Mouse (Mus musculus) intestine, embryonic 15.5 days (tissue): Measurements from ENCODE around the gene Ralgps1. TPM values are rescaled to one million over a fixed set of nuclear protein-coding genes. Genes with fewer than 3 reads are reported as not detected.

Experiments used
- ATAC-seq: fragments of 200-750 bp; cut with Nextera tagmentation; 2 replicates; pipeline ENCODE4 v1.8.0; 2017; ENCODE audit warnings: moderate TSS enrichment, moderate library complexity
- H3K27ac ChIP-seq: fragments of 300-500 bp; sonication (generic); 2 replicates; pipeline ENCODE4 v1.5.1; 2015; ENCODE audit warnings: mild to moderate bottlenecking, inconsistent platforms
- H3K27me3 ChIP-seq: fragments of 300-500 bp; sonication (generic); replicated peaks from 2 replicates; pipeline ENCODE4 v1.6.1; 2015; ENCODE audit warnings: inconsistent platforms
- H3K36me3 ChIP-seq: fragments of 300-500 bp; sonication (generic); 2 replicates; pipeline ENCODE4 v1.6.1; 2015; ENCODE audit warnings: inconsistent platforms
- H3K4me1 ChIP-seq: fragments of 300-500 bp; sonication (generic); replicated peaks from 2 replicates; pipeline ENCODE4 v1.6.1; 2015; ENCODE audit warnings: inconsistent platforms
- H3K4me2 ChIP-seq: fragments of 300-500 bp; sonication (generic); replicated peaks from 2 replicates; pipeline ENCODE4 v1.6.1; 2015; ENCODE audit warnings: mild to moderate bottlenecking, inconsistent platforms
- H3K4me3 ChIP-seq: fragments of 300-500 bp; sonication (generic); replicated peaks from 2 replicates; pipeline ENCODE4 v1.5.1; 2015; ENCODE audit warnings: inconsistent platforms
- H3K9ac ChIP-seq: fragments of 300-500 bp; sonication (generic); 2 replicates; pipeline ENCODE4 v1.6.1; 2015; ENCODE audit warnings: inconsistent platforms
- H3K9me3 ChIP-seq: fragments of 300-500 bp; sonication (generic); 2 replicates; pipeline ENCODE4 v1.6.1; 2016; ENCODE audit warnings: inconsistent platforms
- WGBS: fragments of 180-500 bp; shearing (Covaris S2); methylation state at CpG from one replicate; pipeline ENCODE4 v1.1.7; 2015; 5-methylcytosine and 5-hydroxymethylcytosine counted together
- polyA plus RNA-seq: library from polyadenylated mRNA; unstranded; fragments of >200 nt; fragmentation: Nextera tagmentation; extraction: Ambion mirVana; gene quantifications from 2 replicates; pipeline ENCODE4 v1.2.1, GENCODE M21; 2015

Ralgps1 gene
- polyA plus RNA-seq, 1 experiment from 2014 or later: 5.5 TPM

- peaks cover 5% of the 10 kb centered on the region; the same call in 1 of the 2 replicates for H3K4me1 ChIP-seq
- WGBS: 83% methylated on average over 7 of the region's 7 CpGs
- H3K4me3 ChIP-seq: no peak overlapping the region
- H3K9me3 ChIP-seq: no peaks in the 10 kb centered on the region
- H3K9ac ChIP-seq: no peak overlapping the region
- H3K27me3 ChIP-seq: no peaks in the 10 kb centered on the region
- ATAC-seq: no peak
- H3K4me2 ChIP-seq: no peak overlapping the region
- no peak overlapping the region for H3K27ac ChIP-seq
- no peaks in the 10 kb centered on the region for H3K36me3 ChIP-seq
These were observed 13.9 kb downstream of the Ralgps1 start for GRCm38 (mm10) chr2:33357250-33357838.

DNA sequence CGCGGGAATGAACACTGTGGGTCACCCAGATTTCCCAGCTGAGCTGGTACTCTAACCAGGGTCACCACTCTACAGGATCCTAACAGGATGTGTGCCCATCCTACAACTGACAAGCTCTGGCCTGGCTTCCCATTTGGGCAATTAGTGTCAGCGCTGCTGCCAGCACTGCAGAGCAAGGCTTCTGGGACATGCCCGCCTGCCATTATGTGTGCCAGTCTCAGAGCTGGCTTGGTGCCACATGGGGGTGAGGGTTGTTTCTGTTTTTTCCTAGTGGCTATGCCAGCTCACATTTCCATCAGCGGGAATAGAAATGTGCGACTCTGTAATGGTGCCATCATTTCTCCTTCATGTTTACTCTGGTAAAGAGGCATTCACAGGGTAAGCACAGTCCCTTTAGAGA lies 15.7 kb downstream of the Ralgps1 start:
- ATAC-seq: no peak
- no peak overlapping the region for H3K4me3 ChIP-seq
- H3K4me2 ChIP-seq: no peak overlapping the region
- no peaks in the 10 kb centered on the region for H3K27me3 ChIP-seq
- H3K9ac ChIP-seq: no peak overlapping the region
- H3K4me1 ChIP-seq: no peaks in the 10 kb centered on the region
- no peak overlapping the region for H3K27ac ChIP-seq
- 94% methylated on average over 6 of the region's 6 CpGs for WGBS
- no peaks in the 10 kb centered on the region for H3K9me3 ChIP-seq
- H3K36me3 ChIP-seq: no peaks in the 10 kb centered on the region

DNA sequence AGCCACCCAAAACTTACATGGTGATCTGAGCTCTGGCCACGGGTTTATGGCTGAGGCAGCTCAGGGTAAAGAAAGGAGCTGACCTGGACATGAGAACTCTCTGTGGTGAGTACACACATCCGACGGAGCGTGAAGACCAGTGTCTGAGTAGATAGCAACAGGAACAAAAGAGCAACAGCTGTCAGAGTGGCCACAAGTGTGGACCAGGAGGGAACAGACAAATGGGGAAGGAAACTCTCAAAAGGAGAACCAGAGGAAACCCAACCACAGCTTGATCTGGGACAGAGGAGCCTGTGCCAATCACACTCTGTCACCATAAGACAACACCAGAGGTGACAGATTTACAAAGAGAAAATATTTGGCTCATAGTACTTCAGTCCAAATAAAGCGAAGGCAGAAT lies 17.9 kb downstream of the Ralgps1 start:
- Histone ChIP-seq H3K9me3 (no peaks in the 10 kb centered on the region), H3K36me3 (no peaks in the 10 kb centered on the region), H3K27ac (no peak overlapping the region), H3K4me2 (no peak overlapping the region), H3K9ac (no peak overlapping the region), H3K4me3 (no peak overlapping the region), H3K4me1 (no peaks in the 10 kb centered on the region), H3K27me3 (no peaks in the 10 kb centered on the region)
- WGBS: 74% methylated on average over 5 of the region's 5 CpGs
- ATAC-seq: no peak

DNA sequence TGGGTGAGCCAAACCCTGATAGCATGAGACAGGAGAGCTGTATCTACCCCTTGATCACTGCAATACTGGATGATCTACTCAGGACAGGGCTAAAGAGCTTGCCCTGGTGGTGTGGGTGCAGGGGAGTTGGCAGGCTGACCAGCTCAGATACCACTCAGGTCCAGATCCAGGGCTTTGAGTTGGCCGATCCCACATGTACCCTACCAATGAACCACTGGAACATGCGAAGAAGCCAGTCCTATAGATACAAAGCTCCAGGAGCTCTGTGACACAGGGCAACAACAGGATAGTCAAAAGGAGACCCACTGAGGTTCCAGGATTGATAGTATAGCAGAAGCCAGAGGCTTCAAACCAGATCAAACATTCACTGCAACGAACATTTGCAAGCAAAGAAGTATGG lies 19.8 kb downstream of the Ralgps1 start:
- no peak overlapping the region for H3K4me3 ChIP-seq
- no peaks in the 10 kb centered on the region for H3K36me3 ChIP-seq
- WGBS: 89% methylated on average over 3 of the region's 3 CpGs
- no peak overlapping the region for H3K27ac ChIP-seq
- no peaks in the 10 kb centered on the region for H3K4me1 ChIP-seq
- H3K4me2 ChIP-seq: no peak overlapping the region
- H3K27me3 ChIP-seq: no peaks in the 10 kb centered on the region
- H3K9me3 ChIP-seq: no peaks in the 10 kb centered on the region
- H3K9ac ChIP-seq: no peak overlapping the region
- no peak for ATAC-seq

- no peaks in the 10 kb centered on the region for H3K9me3 ChIP-seq
- no peaks in the 10 kb centered on the region for H3K27me3 ChIP-seq
- H3K9ac ChIP-seq: no peak overlapping the region
- 79% methylated on average over 6 of the region's 6 CpGs for WGBS
- H3K27ac ChIP-seq: no peak overlapping the region
- H3K36me3 ChIP-seq: no peaks in the 10 kb centered on the region
- H3K4me3 ChIP-seq: no peak overlapping the region
- ATAC-seq: no peak
- peaks cover 2% of the 10 kb centered on the region; the same call in 1 of the 2 replicates for H3K4me1 ChIP-seq
- no peak overlapping the region for H3K4me2 ChIP-seq
These were observed 20.4 kb downstream of the Ralgps1 start for GRCm38 (mm10) chr2:33350921-33351320.

GRCm38 (mm10) chr2:33349581-33349980 lies 21.7 kb downstream of the Ralgps1 start:
- Histone ChIP-seq H3K4me1 (peaks cover 11% of the 10 kb centered on the region; the same call in 1 of the 2 replicates), H3K9me3 (no peaks in the 10 kb centered on the region), H3K36me3 (no peaks in the 10 kb centered on the region), H3K4me2 (no peak overlapping the region), H3K27me3 (no peaks in the 10 kb centered on the region), H3K27ac (no peak overlapping the region), H3K4me3 (no peak overlapping the region), H3K9ac (no peak overlapping the region)
- no peak for ATAC-seq
- 50% methylated on average over 2 of the region's 2 CpGs for WGBS

- H3K4me1 ChIP-seq: peaks cover 11% of the 10 kb centered on the region; the same call in 1 of the 2 replicates
- ATAC-seq: peak; percentile 72
- 22% methylated on average over 2 of the region's 2 CpGs for WGBS
- H3K36me3 ChIP-seq: no peaks in the 10 kb centered on the region
- H3K4me3 ChIP-seq: no peak overlapping the region
- no peak overlapping the region for H3K27ac ChIP-seq
- H3K27me3 ChIP-seq: no peaks in the 10 kb centered on the region
- no peak overlapping the region for H3K4me2 ChIP-seq
- no peaks in the 10 kb centered on the region for H3K9me3 ChIP-seq
- H3K9ac ChIP-seq: no peak overlapping the region
These were observed 22.2 kb downstream of the Ralgps1 start for GRCm38 (mm10) chr2:33349081-33349480.

- no peaks in the 10 kb centered on the region for H3K9me3 ChIP-seq
- no peaks in the 10 kb centered on the region for H3K36me3 ChIP-seq
- H3K9ac ChIP-seq: no peak overlapping the region
- no peak overlapping the region for H3K27ac ChIP-seq
- H3K27me3 ChIP-seq: no peaks in the 10 kb centered on the region
- peaks cover 11% of the 10 kb centered on the region; the same call in 1 of the 2 replicates for H3K4me1 ChIP-seq
- H3K4me3 ChIP-seq: no peak overlapping the region
- 81% methylated on average over 3 of the region's 3 CpGs for WGBS
- no peak overlapping the region for H3K4me2 ChIP-seq
- ATAC-seq: no peak
These were observed 23.0 kb downstream of the Ralgps1 start for GRCm38 (mm10) chr2:33348260-33348659.

GRCm38 (mm10) chr2:33347607-33348006 lies 23.7 kb downstream of the Ralgps1 start:
- 35% methylated on average over 3 of the region's 3 CpGs for WGBS
- Histone ChIP-seq H3K9me3 (no peaks in the 10 kb centered on the region), H3K4me3 (no peak overlapping the region), H3K36me3 (no peaks in the 10 kb centered on the region), H3K27ac (no peak overlapping the region), H3K27me3 (no peaks in the 10 kb centered on the region), H3K4me2 (no peak overlapping the region), H3K9ac (no peak overlapping the region), H3K4me1 (peaks cover 11% of the 10 kb centered on the region; the same call in 1 of the 2 replicates)
- ATAC-seq: no peak

DNA sequence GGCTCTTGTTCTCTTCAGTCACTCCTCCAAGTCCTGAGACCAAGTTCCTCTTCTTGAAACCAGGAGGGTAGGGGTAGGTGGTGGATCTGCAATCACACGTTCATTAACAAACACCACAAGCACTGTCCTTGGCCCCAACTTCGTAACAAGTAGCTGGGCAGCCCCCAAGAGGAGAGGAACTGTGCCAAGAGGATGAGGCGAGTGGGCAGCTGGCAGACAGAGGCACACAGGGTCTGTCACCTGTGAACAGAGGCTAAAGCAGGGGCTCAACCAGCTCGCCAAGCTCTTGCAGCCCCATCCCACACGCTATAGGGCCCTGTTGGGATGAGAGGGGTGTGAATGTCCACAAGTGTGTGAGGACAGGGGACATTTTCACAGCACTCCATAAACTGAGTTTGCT lies 24.5 kb downstream of the Ralgps1 start:
- H3K9me3 ChIP-seq: no peaks in the 10 kb centered on the region
- peaks cover 11% of the 10 kb centered on the region; the same call in 1 of the 2 replicates for H3K4me1 ChIP-seq
- no peak overlapping the region for H3K9ac ChIP-seq
- H3K4me2 ChIP-seq: no peak overlapping the region
- 71% methylated on average over 5 of the region's 5 CpGs for WGBS
- H3K27me3 ChIP-seq: no peaks in the 10 kb centered on the region
- H3K4me3 ChIP-seq: no peak overlapping the region
- H3K27ac ChIP-seq: no peak overlapping the region
- ATAC-seq: no peak
- no peaks in the 10 kb centered on the region for H3K36me3 ChIP-seq

DNA sequence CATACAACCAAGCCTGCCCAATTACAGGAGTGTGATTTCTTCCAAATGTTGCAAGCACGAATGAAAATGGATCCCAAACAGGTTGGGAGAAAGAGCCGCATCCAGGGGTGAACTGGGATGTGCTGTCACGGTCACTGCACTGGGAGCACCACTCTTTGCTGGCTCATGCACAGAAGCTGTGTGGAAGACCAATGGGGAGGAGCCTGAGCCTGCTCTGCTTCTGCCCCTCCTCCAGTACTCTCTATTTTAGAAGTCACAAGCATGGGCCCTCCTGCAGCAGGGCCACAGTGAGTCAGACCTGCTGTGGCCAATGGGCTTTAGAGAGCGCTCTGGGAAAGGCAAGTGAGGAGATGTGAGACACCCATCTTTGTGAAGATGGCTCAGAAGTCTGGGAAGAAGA lies 25.3 kb downstream of the Ralgps1 start:
- Histone ChIP-seq H3K27me3 (no peaks in the 10 kb centered on the region), H3K9me3 (no peaks in the 10 kb centered on the region), H3K4me1 (peaks cover 11% of the 10 kb centered on the region; the same call in 1 of the 2 replicates), H3K9ac (no peak overlapping the region), H3K4me2 (no peak overlapping the region), H3K4me3 (no peak overlapping the region), H3K36me3 (no peaks in the 10 kb centered on the region), H3K27ac (no peak overlapping the region)
- 73% methylated on average over 4 of the region's 4 CpGs for WGBS
- ATAC-seq: no peak; the same call in 1 of the 2 replicates

DNA sequence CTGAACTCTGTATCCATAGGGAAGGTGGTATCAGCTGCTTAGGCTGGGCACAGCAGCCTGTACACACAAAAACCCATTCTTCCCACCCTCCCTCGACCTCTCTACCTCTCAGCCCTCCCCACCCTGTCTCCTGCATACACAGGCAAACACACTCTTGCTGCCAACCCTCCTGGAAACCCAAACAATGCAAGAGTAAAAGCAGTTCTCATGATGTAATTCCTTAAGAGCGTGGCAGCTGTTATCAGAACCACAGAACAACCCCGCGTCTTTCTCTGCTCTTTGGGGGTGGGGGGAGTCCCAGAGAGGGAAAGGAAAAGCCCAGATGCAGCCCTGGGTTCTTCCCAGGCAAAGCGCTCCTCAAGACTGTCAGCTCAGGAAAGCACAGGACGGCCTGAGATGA lies 25.8 kb downstream of the Ralgps1 start:
- H3K27me3 ChIP-seq: no peaks in the 10 kb centered on the region
- WGBS: 33% methylated on average over 6 of the region's 6 CpGs
- H3K27ac ChIP-seq: no peak overlapping the region
- no peaks in the 10 kb centered on the region for H3K9me3 ChIP-seq
- H3K9ac ChIP-seq: no peak overlapping the region
- H3K4me1 ChIP-seq: peaks cover 11% of the 10 kb centered on the region; the same call in 1 of the 2 replicates
- no peak overlapping the region for H3K4me2 ChIP-seq
- no peak overlapping the region for H3K4me3 ChIP-seq
- H3K36me3 ChIP-seq: no peaks in the 10 kb centered on the region
- ATAC-seq: no peak

DNA sequence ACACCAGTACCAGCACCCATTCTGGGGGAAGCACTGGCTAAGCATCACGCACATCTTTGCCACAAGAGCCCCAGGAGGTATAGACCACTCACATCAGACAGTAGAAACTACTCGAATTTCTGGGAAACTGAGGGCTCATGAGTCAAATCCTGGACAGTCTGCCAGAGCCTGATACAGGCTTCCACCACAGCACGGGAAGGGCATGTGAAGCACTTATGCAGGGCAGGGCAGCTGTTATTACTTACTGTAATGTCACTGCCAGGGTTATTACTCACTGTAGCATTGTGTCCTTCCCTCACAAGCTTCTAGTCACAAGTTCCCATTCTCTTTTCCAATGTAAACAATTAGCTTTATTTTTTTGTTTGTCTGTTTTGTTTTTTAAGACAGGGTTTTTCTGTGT lies 27.9 kb downstream of the Ralgps1 start:
- WGBS: 67% methylated on average over 3 of the region's 3 CpGs
- H3K36me3 ChIP-seq: no peaks in the 10 kb centered on the region
- ATAC-seq: no peak
- H3K9ac ChIP-seq: no peak overlapping the region
- peaks cover 11% of the 10 kb centered on the region; the same call in 1 of the 2 replicates for H3K4me1 ChIP-seq
- H3K4me3 ChIP-seq: no peak overlapping the region
- no peaks in the 10 kb centered on the region for H3K9me3 ChIP-seq
- no peak overlapping the region for H3K27ac ChIP-seq
- H3K27me3 ChIP-seq: no peaks in the 10 kb centered on the region
- no peak overlapping the region for H3K4me2 ChIP-seq
